Mouse (Mus musculus): ENCODE results near the gene Ctdspl. TPM values are rescaled to one million over a fixed set of nuclear protein-coding genes. Genes with fewer than 3 reads are reported as not detected.

The Ctdspl gene
- polyA plus RNA-seq, 1 experiment from 2014 or later: 25.3 TPM

DNA sequence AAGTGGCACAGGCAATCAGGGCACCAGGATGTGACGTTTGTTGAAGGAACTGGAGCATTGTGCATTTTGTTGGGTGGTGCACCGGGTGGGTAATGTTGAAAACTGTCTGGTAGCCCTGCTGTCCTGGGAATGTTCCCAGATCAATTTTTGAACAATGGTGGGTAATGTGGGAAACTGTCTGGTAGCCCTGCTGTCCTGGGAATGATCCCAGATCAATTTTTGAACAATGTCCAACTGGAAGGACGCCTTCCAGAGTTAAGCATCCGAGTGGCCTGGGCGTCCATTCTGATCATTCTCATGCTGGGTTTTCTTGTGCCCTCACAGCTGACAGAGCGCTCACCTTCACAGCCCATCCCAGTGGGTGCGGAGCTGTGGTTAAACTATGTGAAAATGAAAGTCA lies 101.1 kb downstream of the Ctdspl start:
- ChIA-PET POLR2A (no interaction called here), CTCF (interaction anchor here (1.1 to 4.0 kb wide), 2 partner anchors 47 to 107 kb away, joined by 3 to 16 read pairs; no protein-coding TSS in a partner anchor)
- no peaks in the 10 kb centered on the region for H3K27me3 ChIP-seq
- TF ChIP-seq CTCF (IDR thresholded peaks at IDR 0.05): no peak
- ATAC-seq (no peak), DNase-seq (ENCODE audit: low read depth, low spot score) (no peak)
- in situ Hi-C loops (cut with MboI; ENCODE audit: low pct_unique_long_range_greater_than_20kb): loop anchor here (5.0 kb wide), 1 partner anchor 105 kb away; no protein-coding TSS in a partner anchor

- TF ChIP-seq CTCF (IDR thresholded peaks at IDR 0.05): no peak
- in situ Hi-C loops (cut with MboI; ENCODE audit: low pct_unique_long_range_greater_than_20kb): loop anchor here (5.0 kb wide), 1 partner anchor 106 kb away; no protein-coding TSS in a partner anchor
- H3K27me3 ChIP-seq: no peaks in the 10 kb centered on the region
- POLR2A ChIA-PET: interaction anchor here (0.5 to 0.6 kb wide), 2 partner anchors 71 to 102 kb away, joined by 3 read pairs; partner anchors contain the start of gene Ctdspl
- ATAC-seq (no peak), DNase-seq (ENCODE audit: low read depth, low spot score) (no peak)
- CTCF ChIA-PET: interaction anchor here (0.8 to 1.2 kb wide), 2 partner anchors 9 to 27 kb away, joined by 3 read pairs; no protein-coding TSS in a partner anchor
These were observed 102.3 kb downstream of the Ctdspl start for GRCm38 (mm10) chr9:119028226-119029195.

- in situ Hi-C loops (cut with MboI; ENCODE audit: low pct_unique_long_range_greater_than_20kb): loop anchor here (5.0 kb wide), 1 partner anchor 107 kb away; no protein-coding TSS in a partner anchor
- DNase-seq (ENCODE audit: low read depth, low spot score) (no peak), ATAC-seq (no peak)
- CTCF ChIA-PET: interaction anchor here (0.8 to 1.2 kb wide), 2 partner anchors 10 to 25 kb away, joined by 3 read pairs; no protein-coding TSS in a partner anchor
- no peak for TF ChIP-seq CTCF (IDR thresholded peaks at IDR 0.05)
- POLR2A ChIA-PET: no interaction called here
- no peaks in the 10 kb centered on the region for H3K27me3 ChIP-seq
These were observed 103.3 kb downstream of the Ctdspl start for GRCm38 (mm10) chr9:119029568-119029967.

DNA sequence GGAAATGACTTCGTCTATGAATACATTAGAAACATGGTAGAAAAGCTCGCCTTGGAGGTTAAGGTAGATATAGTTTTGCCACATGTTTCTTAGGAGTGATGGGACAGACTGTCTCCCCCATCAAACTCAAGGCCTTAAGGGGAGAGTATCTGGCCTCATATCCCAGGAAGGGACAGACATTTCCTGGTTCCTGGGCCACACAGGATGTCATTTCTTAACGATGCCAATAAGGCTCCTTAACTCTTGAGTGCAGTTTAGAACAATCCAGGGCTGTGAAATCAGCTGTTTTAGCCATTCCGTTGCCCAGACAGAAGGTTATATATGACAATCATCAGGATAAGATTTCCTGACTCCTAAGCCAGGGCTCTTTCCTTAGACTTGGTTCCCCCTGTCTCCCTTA lies 104.8 kb downstream of the Ctdspl start:
- CTCF ChIA-PET: interaction anchor here (3.4 kb wide), 1 partner anchor 110 kb away, joined by 18 read pairs; no protein-coding TSS in a partner anchor
- no peak for TF ChIP-seq CTCF (IDR thresholded peaks at IDR 0.05)

GRCm38 (mm10) chr9:119031772-119032171 lies 105.5 kb downstream of the Ctdspl start:
- CTCF ChIA-PET: interaction anchor here (3.4 kb wide), 1 partner anchor 111 kb away, joined by 18 read pairs; no protein-coding TSS in a partner anchor
- POLR2A ChIA-PET: no interaction called here
- no peaks in the 10 kb centered on the region for H3K27me3 ChIP-seq
- ATAC-seq (no peak), DNase-seq (ENCODE audit: low read depth, low spot score) (no peak)
- in situ Hi-C loops (cut with MboI; ENCODE audit: low pct_unique_long_range_greater_than_20kb): loop anchor here (5.0 kb wide), 1 partner anchor 36 kb away; no protein-coding TSS in a partner anchor
- no peak for TF ChIP-seq CTCF (IDR thresholded peaks at IDR 0.05)

More for the DNA sequence above, 104.8 kb downstream of the Ctdspl start:
- ATAC-seq (no peak), DNase-seq (ENCODE audit: low read depth, low spot score) (no peak)
- no peaks in the 10 kb centered on the region for H3K27me3 ChIP-seq
- in situ Hi-C loops (cut with MboI; ENCODE audit: low pct_unique_long_range_greater_than_20kb): loop anchor here (5.0 kb wide), 1 partner anchor 36 kb away; no protein-coding TSS in a partner anchor
- POLR2A ChIA-PET: no interaction called here

- CTCF ChIA-PET: interaction anchor here (3.4 kb wide), 1 partner anchor 112 kb away, joined by 18 read pairs; no protein-coding TSS in a partner anchor
- DNase-seq (ENCODE audit: low read depth, low spot score) (no peak), ATAC-seq (no peak)
- in situ Hi-C loops (cut with MboI; ENCODE audit: low pct_unique_long_range_greater_than_20kb): loop anchor here (5.0 kb wide), 1 partner anchor 35 kb away; no protein-coding TSS in a partner anchor
- no peaks in the 10 kb centered on the region for H3K27me3 ChIP-seq
- POLR2A ChIA-PET: no interaction called here
- no peak for TF ChIP-seq CTCF (IDR thresholded peaks at IDR 0.05)
These were observed 106.3 kb downstream of the Ctdspl start for GRCm38 (mm10) chr9:119032538-119032937.

- no peaks in the 10 kb centered on the region for H3K27me3 ChIP-seq
- no peak for TF ChIP-seq CTCF (IDR thresholded peaks at IDR 0.05)
- ChIA-PET CTCF (interaction anchor here (3.4 kb wide), 1 partner anchor 113 kb away, joined by 18 read pairs; no protein-coding TSS in a partner anchor), POLR2A (no interaction called here)
- in situ Hi-C loops (cut with MboI; ENCODE audit: low pct_unique_long_range_greater_than_20kb): loop anchor here (5.0 kb wide), 1 partner anchor 34 kb away; no protein-coding TSS in a partner anchor
- ATAC-seq (no peak), DNase-seq (ENCODE audit: low read depth, low spot score) (no peak)
These were observed 107.1 kb downstream of the Ctdspl start for GRCm38 (mm10) chr9:119033111-119033921.

DNA sequence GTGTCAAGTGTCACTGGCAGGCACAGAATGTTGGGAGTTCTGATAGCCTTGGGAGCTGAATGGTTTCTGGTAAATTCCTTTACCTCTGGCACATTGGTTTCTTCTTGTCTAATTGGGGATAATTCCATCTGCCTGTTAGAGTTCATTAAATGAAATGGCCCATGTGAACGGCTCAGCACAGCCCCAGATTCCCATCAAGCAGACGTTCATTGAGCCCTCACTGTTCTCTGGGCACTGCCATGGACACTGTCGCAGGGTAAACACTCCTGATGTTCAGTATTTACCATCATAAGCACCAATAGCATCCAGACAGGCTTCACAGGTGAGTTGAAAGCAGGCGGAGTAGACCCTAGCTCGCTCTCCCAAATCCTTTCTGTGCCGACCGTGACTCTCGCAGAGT lies 107.8 kb downstream of the Ctdspl start:
- DNase-seq (ENCODE audit: low read depth, low spot score) (no peak), ATAC-seq (no peak)
- H3K27me3 ChIP-seq: no peaks in the 10 kb centered on the region
- TF ChIP-seq CTCF (IDR thresholded peaks at IDR 0.05): no peak
- POLR2A ChIA-PET: no interaction called here
- CTCF ChIA-PET: interaction anchor here (0.6 to 3.4 kb wide), 2 partner anchors 113 to 497 kb away, joined by 3 to 18 read pairs; no protein-coding TSS in a partner anchor
- in situ Hi-C loops (cut with MboI; ENCODE audit: low pct_unique_long_range_greater_than_20kb): loop anchor here (5.0 kb wide), 1 partner anchor 33 kb away; no protein-coding TSS in a partner anchor

DNA sequence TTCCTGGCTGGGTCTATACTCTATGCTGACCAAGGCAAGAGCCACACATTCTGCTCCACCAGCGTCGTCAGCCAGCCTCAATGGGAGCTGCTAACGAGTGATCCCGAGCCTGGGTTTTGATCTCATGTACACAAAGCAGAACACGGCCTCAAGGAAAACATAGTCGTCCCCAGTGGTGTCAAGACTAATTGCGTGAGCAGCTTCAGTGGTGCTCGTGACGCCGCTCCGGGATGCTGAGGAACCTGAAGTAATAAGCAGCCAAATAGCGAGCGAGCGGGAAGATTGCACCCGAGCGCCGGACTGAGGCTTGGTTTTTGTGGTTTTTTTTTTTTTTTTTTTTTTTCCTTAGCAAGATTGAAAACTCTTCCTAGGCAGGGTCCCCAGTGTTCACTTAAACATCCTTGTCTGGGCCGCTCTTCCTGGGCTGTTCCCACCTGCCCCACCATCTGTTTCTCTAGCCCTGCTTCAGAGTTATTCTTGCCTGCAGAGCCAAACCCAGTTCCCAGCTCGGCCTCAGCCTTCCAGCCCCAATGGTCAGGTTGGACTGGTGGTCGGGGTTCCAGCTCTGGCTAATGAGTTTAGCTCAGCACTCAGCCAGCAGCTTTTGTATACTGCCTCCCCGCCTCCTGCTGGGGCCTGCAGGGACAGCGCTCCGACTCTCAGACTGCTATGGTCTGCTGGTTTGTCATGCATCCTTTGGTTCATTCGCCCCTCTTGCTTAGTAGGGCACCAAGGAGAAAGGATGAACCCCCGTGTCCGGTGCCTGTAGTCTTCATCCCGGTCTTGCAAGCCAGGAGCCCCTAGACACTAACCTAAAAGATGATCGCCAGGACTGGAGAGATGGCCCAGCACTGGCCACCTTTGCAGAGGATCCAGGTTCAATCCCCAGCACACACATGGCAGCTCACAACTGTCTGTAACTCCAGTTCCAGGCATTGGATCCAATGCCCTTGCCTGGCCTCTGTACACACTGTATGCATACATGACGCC lies 108.7 kb downstream of the Ctdspl start:
- ChIA-PET CTCF (interaction anchor here (0.6 to 1.8 kb wide), 3 partner anchors 9 to 498 kb away, joined by 3 to 4 read pairs (median 4); no protein-coding TSS in a partner anchor), POLR2A (no interaction called here)
- no peaks in the 10 kb centered on the region for H3K27me3 ChIP-seq
- DNase-seq (ENCODE audit: low read depth, low spot score): no peak
- in situ Hi-C loops (cut with MboI; ENCODE audit: low pct_unique_long_range_greater_than_20kb): loop anchor here (5.0 kb wide), 1 partner anchor 32 kb away; no protein-coding TSS in a partner anchor
- no peak for TF ChIP-seq CTCF (IDR thresholded peaks at IDR 0.05)
- ATAC-seq: no peak

All from Patski (cell line).